Mouse (Mus musculus) ES-E14 (cell line): ENCODE data around the gene Cpne5.

Source experiments
- HCFC1 ChIP-seq: IDR thresholded peaks from 2 replicates; pipeline ENCODE4 v1.6.1; 2012; ENCODE audit warnings: low read length, inconsistent platforms, borderline replicate concordance; ENCODE audit not compliant: insufficient read depth
- MAFK ChIP-seq: IDR thresholded peaks from 2 replicates; pipeline ENCODE4 v1.6.1; 2014; ENCODE audit warnings: mild to moderate bottlenecking, low read depth, low read length, inconsistent platforms; ENCODE audit not compliant: insufficient read depth
- ZC3H11A ChIP-seq: IDR thresholded peaks from 2 replicates; pipeline ENCODE4 v1.6.1; 2012; ENCODE audit warnings: low read depth, mild to moderate bottlenecking, inconsistent platforms, low read length, borderline replicate concordance
- ZNF384 ChIP-seq: IDR thresholded peaks from 2 replicates; pipeline ENCODE4 v1.6.1; 2012; ENCODE audit warnings: low read depth, low read length, inconsistent platforms

- no peak for TF ChIP-seq ZC3H11A
- TF ChIP-seq ZNF384, result no peak
- TF ChIP-seq HCFC1, result no peak
- TF ChIP-seq MAFK, result peak; percentile 76; the same call in 1 of the 2 replicates
Observed at GRCm38 (mm10) chr17:29280422-29280821, 42.5 kb upstream of the Cpne5 start.
